Mouse (Mus musculus): Measurements from ENCODE around the gene Krt42. TPM values are rescaled to one million over a fixed set of nuclear protein-coding genes. Genes with fewer than 3 reads are reported as not detected.

The Krt42 gene
- total and polyA plus RNA-seq, 2 experiments: not detected

DNA sequence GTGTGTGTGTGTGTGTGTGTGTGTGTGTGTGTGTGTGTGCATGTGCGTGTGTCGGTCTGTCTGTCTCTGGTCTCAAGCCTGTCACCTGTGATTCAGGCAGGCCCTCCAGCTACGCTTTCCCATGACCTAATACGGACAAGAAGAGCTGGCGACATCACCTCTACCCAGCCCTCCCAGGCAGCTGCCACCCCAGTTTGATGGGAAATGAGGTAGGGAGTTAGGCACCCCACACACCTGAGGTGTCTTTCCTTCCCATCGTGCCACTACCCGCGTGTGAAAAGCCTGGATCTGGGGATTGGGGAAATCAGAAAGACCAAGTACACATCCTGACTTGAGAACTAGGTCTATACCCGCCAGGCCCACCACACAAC is 8.5 kb downstream of the Krt42 start:
- H3K4me1 ChIP-seq (ENCODE audit: control insufficient read depth, insufficient read depth, low read length): no peaks in the 10 kb centered on the region
- H3K27me3 ChIP-seq (ENCODE audit: control insufficient read depth, insufficient read depth, low read length): no peaks in the 10 kb centered on the region
- H3K79me2 ChIP-seq (ENCODE audit: control insufficient read depth, insufficient read depth, low read length): no peaks in the 10 kb centered on the region
- WGBS: 79% methylated on average over 9 of the region's 9 CpGs
- no peak overlapping the region for H3K9ac ChIP-seq (ENCODE audit: low read depth, low read length)
- no peak for TF ChIP-seq POLR2A (IDR thresholded peaks at IDR 0.05; ENCODE audit: extremely low read depth, insufficient read depth, low read length)
- TF ChIP-seq CTCF (IDR thresholded peaks at IDR 0.05; ENCODE audit: low read depth, low read length): no peak
- no peak overlapping the region for H3K4me3 ChIP-seq (ENCODE audit: insufficient read depth, low read depth, low read length)
- H3K27ac ChIP-seq (replicated peaks; ENCODE audit: insufficient read depth, low read depth, low read length): no peak overlapping the region
- H3K36me3 ChIP-seq (ENCODE audit: control insufficient read depth, insufficient read depth, low read length): no peaks in the 10 kb centered on the region
- no peak for DNase-seq (ENCODE audit: extremely low read depth, low read depth, low spot score)

DNA sequence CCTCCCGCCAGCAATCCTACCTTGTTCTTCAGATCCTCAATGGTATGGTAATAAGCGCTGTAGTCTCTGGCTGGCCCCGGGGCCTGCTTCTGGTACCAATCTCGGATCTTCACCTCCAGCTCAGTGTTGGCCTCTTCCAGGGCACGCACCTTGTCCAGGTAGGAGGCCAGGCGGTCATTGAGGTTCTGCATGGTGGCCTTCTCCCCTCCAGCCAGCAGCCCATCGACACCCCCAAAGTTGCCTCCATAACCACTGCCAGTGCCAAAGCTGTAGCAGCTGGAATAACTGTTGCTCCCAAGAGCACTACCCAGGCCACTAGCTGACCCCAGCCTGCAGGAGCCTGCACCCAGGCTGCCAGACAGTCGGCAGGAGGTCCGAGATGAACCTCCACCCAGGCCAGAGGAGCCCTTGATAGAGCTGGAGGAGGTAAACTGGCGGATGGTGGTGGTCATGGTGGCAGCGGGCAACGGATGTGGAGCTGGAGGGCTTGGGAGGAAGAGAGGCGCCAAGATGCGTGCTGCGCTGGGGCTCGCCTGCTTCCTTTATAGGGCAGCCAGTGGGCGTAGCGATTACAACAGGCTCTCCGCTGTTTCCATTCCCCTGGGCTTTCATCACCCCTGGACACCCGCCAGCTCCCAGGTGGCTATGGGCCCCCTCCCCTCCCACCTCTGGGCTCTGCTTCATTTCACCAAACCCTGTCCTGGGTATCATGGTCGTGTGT is 9.0 kb downstream of the Krt42 start, which contains the start of gene Krt17:
Gene Krt17 (minus strand): TSS at position 516 of the 721 bp plus-strand sequence.
- H3K79me2 ChIP-seq (ENCODE audit: control insufficient read depth, insufficient read depth, low read length): no peaks in the 10 kb centered on the region
- no peak within 1 kb of the TSS for H3K4me3 ChIP-seq (ENCODE audit: insufficient read depth, low read depth, low read length)
- no peaks in the 10 kb centered on the region for H3K4me1 ChIP-seq (ENCODE audit: control insufficient read depth, insufficient read depth, low read length)
- no peak for DNase-seq (ENCODE audit: extremely low read depth, low read depth, low spot score)
- H3K9ac ChIP-seq (ENCODE audit: low read depth, low read length): no peak within 1 kb of the TSS
- H3K27ac ChIP-seq (replicated peaks; ENCODE audit: insufficient read depth, low read depth, low read length): no peak within 1 kb of the TSS
- no peaks in the 10 kb centered on the region for H3K27me3 ChIP-seq (ENCODE audit: control insufficient read depth, insufficient read depth, low read length)
- WGBS: 80% methylated on average over 21 of the region's 21 CpGs
- TF ChIP-seq CTCF (IDR thresholded peaks at IDR 0.05; ENCODE audit: low read depth, low read length) (no peak), POLR2A (IDR thresholded peaks at IDR 0.05; ENCODE audit: extremely low read depth, insufficient read depth, low read length) (no peak)
- H3K36me3 ChIP-seq (ENCODE audit: control insufficient read depth, insufficient read depth, low read length): no peaks in the 10 kb centered on the region

DNA sequence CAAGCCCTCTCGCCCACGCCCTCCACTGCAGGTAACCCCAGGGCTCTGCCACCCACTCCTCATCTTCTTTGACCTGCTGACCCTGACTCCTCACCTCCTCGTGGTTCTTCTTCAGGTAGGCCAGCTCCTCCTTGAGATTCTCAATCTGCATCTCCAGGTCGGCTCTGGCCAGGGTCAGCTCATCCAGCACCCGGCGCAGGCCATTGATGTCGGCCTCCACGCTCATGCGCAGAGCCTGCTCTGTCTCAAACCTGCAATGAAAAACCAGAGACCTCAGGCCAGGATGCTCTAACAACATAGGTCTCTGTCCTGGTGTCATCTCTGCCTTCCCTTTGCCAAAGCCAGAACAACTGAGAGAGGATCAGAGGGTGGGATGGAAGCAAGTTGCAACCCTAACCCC is 10.6 kb downstream of the Krt42 start:
- no peaks in the 10 kb centered on the region for H3K27me3 ChIP-seq (ENCODE audit: control insufficient read depth, insufficient read depth, low read length)
- no peak for DNase-seq (ENCODE audit: extremely low read depth, low read depth, low spot score)
- no peak overlapping the region for H3K27ac ChIP-seq (replicated peaks; ENCODE audit: insufficient read depth, low read depth, low read length)
- 86% methylated on average over 9 of the region's 9 CpGs for WGBS
- TF ChIP-seq CTCF (IDR thresholded peaks at IDR 0.05; ENCODE audit: low read depth, low read length) (no peak), POLR2A (IDR thresholded peaks at IDR 0.05; ENCODE audit: extremely low read depth, insufficient read depth, low read length) (no peak)
- no peaks in the 10 kb centered on the region for H3K4me1 ChIP-seq (ENCODE audit: control insufficient read depth, insufficient read depth, low read length)
- H3K36me3 ChIP-seq (ENCODE audit: control insufficient read depth, insufficient read depth, low read length): no peaks in the 10 kb centered on the region
- no peaks in the 10 kb centered on the region for H3K79me2 ChIP-seq (ENCODE audit: control insufficient read depth, insufficient read depth, low read length)
- H3K4me3 ChIP-seq (ENCODE audit: insufficient read depth, low read depth, low read length): no peak overlapping the region
- no peak overlapping the region for H3K9ac ChIP-seq (ENCODE audit: low read depth, low read length)

DNA sequence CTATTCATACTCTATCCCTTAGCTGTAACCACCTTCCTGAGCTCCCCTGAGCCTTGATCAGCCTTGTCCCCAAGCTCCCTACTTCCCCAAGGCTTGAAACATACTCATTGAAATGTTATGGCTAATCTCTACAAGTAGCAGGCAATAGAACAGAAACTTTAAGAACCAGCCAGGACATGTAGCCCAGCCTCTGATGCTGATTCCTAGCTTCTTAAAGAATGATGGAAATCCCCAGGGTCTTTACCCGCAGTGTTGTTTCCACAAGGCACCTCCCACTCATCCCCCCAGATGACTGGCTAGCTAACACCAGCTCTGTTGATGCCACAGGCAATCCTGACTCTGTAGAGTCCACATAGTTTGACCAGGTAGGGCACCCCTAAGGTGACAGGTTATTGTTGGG is 11.7 kb downstream of the Krt42 start:
- H3K27me3 ChIP-seq (ENCODE audit: control insufficient read depth, insufficient read depth, low read length): no peaks in the 10 kb centered on the region
- no peaks in the 10 kb centered on the region for H3K79me2 ChIP-seq (ENCODE audit: control insufficient read depth, insufficient read depth, low read length)
- 88% methylated on average over 1 of the region's 1 CpGs for WGBS
- H3K4me1 ChIP-seq (ENCODE audit: control insufficient read depth, insufficient read depth, low read length): no peaks in the 10 kb centered on the region
- H3K36me3 ChIP-seq (ENCODE audit: control insufficient read depth, insufficient read depth, low read length): no peaks in the 10 kb centered on the region
- no peak overlapping the region for H3K4me3 ChIP-seq (ENCODE audit: insufficient read depth, low read depth, low read length)
- DNase-seq (ENCODE audit: extremely low read depth, low read depth, low spot score): no peak
- H3K27ac ChIP-seq (replicated peaks; ENCODE audit: insufficient read depth, low read depth, low read length): no peak overlapping the region
- no peak for TF ChIP-seq CTCF (IDR thresholded peaks at IDR 0.05; ENCODE audit: low read depth, low read length)
- TF ChIP-seq POLR2A (IDR thresholded peaks at IDR 0.05; ENCODE audit: extremely low read depth, insufficient read depth, low read length): no peak
- H3K9ac ChIP-seq (ENCODE audit: low read depth, low read length): no peak overlapping the region

DNA sequence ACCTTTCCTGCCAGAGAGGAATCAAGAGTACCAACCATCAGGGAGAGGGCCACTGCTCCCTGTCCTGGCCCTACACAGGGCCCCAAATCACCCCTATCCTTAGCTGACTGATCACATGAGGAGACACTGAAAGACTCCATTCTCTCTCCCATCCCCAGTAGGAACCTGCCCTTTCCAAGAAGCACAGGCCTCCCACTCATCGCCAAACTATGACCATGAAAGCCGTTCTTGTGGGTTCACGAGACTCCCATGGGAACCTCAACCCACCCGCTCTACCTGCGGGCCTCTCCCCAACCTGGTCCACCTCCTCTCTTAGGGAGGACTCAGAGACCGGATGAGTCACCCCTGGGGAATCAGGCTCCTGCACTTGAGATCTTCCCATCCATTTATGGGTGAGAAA is 14.2 kb downstream of the Krt42 start:
- TF ChIP-seq POLR2A (IDR thresholded peaks at IDR 0.05; ENCODE audit: extremely low read depth, insufficient read depth, low read length) (no peak), CTCF (IDR thresholded peaks at IDR 0.05; ENCODE audit: low read depth, low read length) (no peak)
- Histone ChIP-seq H3K79me2 (ENCODE audit: control insufficient read depth, insufficient read depth, low read length) (no peaks in the 10 kb centered on the region), H3K27ac (replicated peaks; ENCODE audit: insufficient read depth, low read depth, low read length) (no peak overlapping the region), H3K9ac (ENCODE audit: low read depth, low read length) (no peak overlapping the region), H3K36me3 (ENCODE audit: control insufficient read depth, insufficient read depth, low read length) (no peaks in the 10 kb centered on the region), H3K27me3 (ENCODE audit: control insufficient read depth, insufficient read depth, low read length) (no peaks in the 10 kb centered on the region), H3K4me1 (ENCODE audit: control insufficient read depth, insufficient read depth, low read length) (no peaks in the 10 kb centered on the region), H3K4me3 (ENCODE audit: insufficient read depth, low read depth, low read length) (no peak overlapping the region)
- WGBS: 91% methylated on average over 6 of the region's 6 CpGs
- DNase-seq (ENCODE audit: extremely low read depth, low read depth, low spot score): no peak

- no peaks in the 10 kb centered on the region for H3K4me1 ChIP-seq (ENCODE audit: control insufficient read depth, insufficient read depth, low read length)
- H3K36me3 ChIP-seq (ENCODE audit: control insufficient read depth, insufficient read depth, low read length): no peaks in the 10 kb centered on the region
- H3K79me2 ChIP-seq (ENCODE audit: control insufficient read depth, insufficient read depth, low read length): no peaks in the 10 kb centered on the region
- H3K27ac ChIP-seq (replicated peaks; ENCODE audit: insufficient read depth, low read depth, low read length): no peak overlapping the region
- no peaks in the 10 kb centered on the region for H3K27me3 ChIP-seq (ENCODE audit: control insufficient read depth, insufficient read depth, low read length)
- 75% methylated on average over 5 of the region's 5 CpGs for WGBS
- no peak overlapping the region for H3K4me3 ChIP-seq (ENCODE audit: insufficient read depth, low read depth, low read length)
- DNase-seq (ENCODE audit: extremely low read depth, low read depth, low spot score): no peak
- H3K9ac ChIP-seq (ENCODE audit: low read depth, low read length): no peak overlapping the region
- no peak for TF ChIP-seq CTCF (IDR thresholded peaks at IDR 0.05; ENCODE audit: low read depth, low read length)
- TF ChIP-seq POLR2A (IDR thresholded peaks at IDR 0.05; ENCODE audit: extremely low read depth, insufficient read depth, low read length): no peak
Measured at GRCm38 (mm10) chr11:100254360-100255090, 15.1 kb downstream of the Krt42 start.

Data from liver, adult 2 months (tissue).